Mouse (Mus musculus) right cerebral cortex, postnatal 14 days (tissue): ENCODE results near the gene Gng8.
A peak's percentile ranks its signal among the peaks of the same experiment; 100 is the strongest.

Source experiments
- DNase-seq: peaks from one replicate; pipeline ENCODE4 v3.0.0; 2022

Gng8 gene

DNA sequence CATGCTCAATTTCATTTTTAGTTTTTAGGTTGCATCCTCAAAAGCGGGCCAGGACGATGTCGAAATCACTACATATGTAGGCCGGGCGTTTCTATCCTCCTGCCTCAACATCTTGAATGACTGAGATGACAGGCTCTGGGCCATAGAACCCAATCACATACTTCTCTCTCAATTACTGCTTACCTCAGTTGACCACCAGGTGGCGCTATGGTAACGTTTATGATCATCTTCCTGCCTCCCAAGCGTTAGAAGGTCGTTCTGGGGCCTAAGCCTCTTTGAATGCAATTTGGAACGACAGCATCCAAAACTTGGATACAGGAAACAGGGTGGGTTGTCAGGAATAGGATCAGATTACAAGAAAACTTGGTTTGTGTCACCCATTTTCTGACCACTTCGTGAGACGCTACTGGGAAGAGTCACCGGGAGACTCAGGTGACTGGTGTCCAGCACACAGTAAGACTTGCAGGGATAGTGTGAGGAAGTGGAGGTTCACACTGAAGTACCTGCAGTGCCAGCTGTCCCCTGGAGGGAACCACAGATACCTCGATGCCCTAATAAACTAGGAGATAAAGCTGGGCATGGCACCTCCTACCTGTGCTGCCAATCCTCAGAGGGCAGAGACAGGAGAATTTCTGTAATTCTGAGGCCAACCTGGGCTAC lies 40.5 kb downstream of the Gng8 start:
- DNase-seq = peak; percentile 91

DNA sequence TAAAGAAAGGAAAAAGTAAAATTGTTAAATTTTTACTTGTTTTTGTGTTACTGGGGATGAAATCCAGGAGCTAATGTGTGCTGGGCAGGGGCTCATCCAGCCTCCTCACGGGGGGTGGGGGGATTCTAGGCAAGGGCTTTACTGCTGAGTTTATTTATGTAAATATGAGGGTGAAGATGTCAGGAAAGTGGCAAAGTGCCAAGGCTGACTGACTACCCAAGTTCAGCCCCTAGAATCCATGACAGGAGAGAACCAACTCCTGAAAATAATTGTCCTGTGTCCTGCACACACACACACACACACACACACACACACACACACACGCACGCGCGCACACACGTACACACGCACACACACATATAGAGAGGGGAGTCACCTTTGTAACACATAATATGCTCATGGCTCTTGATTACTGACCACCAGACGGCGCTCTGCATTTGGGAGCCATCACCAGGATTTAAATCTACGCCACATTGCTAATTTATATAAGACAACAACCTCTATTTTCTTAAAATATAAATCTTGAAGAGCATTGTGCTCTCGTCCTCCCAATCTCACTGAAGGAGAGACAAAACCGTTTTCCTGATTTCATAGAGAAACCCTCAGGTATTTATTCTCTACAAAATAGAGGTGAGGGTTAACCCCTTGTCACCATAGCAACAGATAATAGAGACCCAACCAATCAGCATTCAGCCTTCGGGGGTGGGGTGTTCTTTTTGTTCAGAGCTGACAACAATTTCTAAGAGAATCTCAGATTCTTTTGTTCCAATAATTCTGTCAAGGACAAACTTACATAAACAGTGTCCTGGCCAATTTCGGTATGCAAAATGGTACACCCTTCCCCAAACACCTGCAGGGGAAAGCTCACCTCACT lies 41.4 kb downstream of the Gng8 start:
- peak; percentile 81 for DNase-seq

GRCm38 (mm10) chr7:16937312-16937711 lies 45.7 kb downstream of the Gng8 start:
- DNase-seq = no peak

DNA sequence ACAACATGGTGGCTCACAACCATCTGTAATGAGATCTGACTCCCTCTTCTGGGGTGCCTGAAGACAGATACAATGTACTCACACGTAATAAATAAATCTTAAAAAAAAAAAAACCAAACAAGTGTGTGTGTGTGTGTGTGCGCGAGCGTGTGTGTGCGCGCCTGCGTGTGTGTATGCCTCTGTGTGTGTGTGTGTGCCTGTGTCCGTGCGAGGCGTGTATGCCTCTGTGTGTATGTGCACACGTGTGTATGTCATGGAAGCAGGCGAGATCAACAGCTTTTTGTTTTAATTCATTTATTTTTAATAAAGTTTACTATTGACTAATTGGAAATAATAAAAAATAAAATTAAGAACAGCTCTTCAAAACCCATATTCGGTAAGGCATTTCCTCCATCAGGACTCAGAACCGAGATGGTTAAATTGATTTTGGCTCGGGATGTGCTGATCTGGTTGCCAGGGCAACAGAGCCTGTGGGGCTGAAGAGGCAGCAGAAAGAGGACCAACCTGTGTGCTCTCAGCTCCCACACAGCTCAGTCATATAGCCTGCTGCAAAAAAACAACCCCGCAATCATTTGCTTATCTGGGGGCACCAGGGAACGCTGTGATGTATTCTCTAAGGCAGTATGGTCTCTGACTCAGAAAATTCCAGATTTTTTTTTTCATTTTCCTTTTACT lies 46.7 kb downstream of the Gng8 start:
- no peak for DNase-seq

- no peak for DNase-seq
Observed at GRCm38 (mm10) chr7:16940292-16940691, 48.7 kb downstream of the Gng8 start.

- no peak for DNase-seq
Observed at GRCm38 (mm10) chr7:16942861-16943260, 51.3 kb downstream of the Gng8 start.

- DNase-seq = peak; percentile 91
Observed at GRCm38 (mm10) chr7:16944061-16944807, 52.6 kb downstream of the Gng8 start, which contains the start of gene Pnmal2. Pnmal2 (plus strand) TSS chr7:16944682.

DNA sequence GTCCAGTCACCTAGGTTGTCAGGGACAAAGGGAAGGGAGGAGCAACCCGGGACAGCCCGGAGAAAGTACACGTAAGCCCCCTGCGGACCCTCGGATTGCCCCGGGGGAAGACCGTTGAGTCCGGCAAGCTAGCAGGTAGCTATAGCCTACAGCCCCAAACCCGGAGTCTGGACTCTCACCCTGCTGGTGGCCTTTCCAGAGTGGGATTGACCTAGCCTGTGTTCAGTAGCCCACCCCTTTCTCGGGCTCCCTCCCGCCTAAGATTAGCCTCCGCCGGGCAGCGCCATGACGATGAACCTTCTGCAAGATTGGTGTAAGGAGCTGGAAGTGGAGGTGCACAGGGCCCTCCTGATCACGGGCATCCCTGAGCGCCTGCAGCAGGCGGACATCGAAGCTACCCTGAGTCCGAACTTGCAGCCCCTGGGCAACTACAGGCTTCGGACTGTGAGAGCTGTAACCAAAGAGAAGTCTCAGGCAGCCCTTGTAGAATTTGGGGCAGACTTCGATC lies 53.3 kb downstream of the Gng8 start:
- no peak for DNase-seq
